Mouse (Mus musculus) layer of hippocampus, adult 9-10 months (tissue): ENCODE data around the gene Adgrl2.

ENCODE experiments used
- DNase-seq: peaks from one replicate; pipeline ENCODE4 v3.0.0; 2022; ENCODE audit warnings: low spot score

Adgrl2 gene

DNA sequence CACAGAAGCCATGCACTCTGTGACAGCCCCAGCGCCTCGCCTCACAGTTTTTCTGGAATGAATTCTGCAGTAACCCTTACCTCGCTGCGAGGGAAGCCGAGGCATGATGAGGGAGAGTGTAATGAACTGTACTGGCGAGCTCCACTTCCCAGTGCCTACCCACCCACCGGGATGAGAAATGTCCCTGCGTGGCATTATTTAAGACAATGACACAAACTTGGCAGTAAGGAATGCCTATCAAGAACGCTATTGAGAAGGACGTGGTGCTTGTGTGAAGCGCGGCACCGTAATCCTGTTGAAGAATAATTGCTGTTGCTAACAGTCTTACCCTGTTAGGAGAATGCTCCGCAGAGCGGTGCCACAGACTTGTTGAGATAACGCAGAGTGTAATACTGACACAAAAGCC is 13.2 kb downstream of the Adgrl2 start:
- DNase-seq = no peak

DNA sequence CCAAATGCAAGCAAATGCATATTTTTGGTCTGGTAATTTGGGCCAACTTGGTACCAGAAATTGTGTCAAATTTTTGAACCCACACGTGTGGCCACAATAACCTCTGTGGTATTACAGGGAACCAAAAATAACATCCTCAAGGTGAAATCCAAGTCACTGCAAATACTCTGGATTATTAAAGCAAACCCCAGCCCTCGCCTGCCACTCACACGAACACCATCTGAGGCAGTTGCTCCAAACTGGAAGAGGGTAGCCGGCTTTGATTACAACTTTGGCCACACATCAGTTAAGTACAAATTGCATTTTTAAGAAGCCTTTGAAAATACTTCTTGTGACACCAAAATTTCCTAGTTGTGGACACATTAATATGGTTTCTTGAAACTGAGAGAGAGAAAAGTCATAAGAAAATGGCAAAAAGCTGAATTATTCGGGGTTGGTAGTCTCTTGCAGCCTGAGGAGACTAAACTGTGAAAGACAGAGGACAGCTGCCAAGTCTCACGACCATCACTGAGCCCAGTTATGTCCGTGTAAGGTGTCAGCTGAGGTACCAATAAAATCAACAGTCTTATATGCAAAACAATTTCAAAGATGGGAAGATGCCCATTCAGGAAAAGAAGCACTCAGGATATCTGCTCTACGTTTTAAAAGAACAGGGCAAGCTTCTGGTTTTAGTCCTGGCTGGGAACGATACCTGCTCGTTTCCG is 18.3 kb downstream of the Adgrl2 start:
- no peak for DNase-seq

DNA sequence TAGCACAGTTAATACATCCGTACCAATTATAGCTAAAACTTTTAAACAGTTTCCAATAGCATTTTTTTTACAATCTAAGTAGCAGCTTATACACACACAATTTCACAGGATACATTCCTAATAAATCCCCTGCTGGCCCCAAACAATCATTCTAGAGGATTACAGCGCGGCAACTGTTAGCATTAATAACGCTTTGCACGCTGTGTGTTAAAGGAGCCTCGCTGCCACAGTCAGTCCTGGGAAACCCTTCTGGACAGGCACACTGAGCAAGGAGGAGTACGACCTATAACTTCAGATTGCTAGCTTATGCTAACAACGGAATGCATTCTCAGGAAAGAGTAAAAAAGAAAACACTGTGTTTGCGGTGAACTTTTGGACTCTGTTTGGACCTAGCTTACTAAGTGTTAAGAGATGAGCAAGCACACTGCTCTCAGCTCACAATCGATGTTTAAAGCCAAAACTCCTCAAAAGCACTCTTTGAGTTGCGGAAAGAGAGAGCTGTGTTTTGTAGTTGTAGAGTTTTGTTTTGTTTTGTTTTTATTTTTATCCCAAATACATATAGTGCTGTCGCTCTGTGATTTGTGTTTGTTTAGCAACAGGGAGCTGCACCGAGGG is 25.3 kb downstream of the Adgrl2 start:
- DNase-seq = no peak

DNA sequence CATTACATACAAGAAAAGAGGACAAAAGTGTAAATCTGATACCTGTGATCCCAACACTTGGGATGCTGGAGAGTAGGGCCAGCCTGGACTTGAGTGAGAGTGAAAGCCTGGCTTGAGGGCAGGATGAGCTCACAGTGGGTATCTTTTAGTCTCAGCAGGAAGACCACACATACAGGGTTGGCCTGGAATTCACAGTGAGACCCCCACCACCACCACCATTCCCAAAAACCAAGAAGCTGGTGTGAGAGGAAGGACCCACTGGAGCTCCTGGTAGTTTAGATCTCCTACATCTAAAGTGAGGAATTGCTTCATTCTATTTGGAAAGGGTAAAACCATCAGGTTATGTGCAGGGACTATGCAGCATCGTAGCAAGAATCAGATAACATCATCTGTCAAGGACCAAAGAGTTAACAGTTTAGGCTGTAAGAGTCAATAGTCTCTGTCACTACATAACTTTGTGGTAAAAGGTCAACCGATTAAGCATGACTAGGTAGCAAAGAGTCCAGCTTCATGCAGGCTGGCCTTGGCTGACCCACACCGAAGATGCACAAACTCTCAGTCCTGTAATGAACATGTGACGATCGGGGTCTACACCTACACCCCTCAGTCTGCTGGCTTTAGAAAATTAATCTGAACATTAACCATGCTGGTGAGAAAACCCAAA is 26.8 kb downstream of the Adgrl2 start:
- DNase-seq = no peak

DNA sequence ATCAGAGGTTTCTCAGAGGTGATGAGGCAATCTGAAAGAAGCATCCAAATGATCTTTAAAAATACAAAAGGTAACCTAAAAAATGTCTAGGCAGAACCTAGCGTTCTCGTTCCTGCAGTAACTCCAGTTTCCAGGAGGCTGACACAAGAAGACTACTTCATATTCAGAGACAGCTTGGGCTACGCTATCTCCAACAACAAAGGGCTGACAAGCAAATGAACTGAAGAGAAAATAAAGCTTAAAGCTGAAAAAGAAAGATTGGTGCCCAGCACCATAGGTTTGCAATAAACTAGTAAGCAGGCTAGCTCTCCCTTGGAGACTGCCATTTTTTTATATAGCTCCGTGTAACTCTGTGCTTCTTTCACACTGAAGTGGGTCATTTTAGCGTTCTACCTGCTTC is 28.7 kb downstream of the Adgrl2 start:
- no peak for DNase-seq

DNA sequence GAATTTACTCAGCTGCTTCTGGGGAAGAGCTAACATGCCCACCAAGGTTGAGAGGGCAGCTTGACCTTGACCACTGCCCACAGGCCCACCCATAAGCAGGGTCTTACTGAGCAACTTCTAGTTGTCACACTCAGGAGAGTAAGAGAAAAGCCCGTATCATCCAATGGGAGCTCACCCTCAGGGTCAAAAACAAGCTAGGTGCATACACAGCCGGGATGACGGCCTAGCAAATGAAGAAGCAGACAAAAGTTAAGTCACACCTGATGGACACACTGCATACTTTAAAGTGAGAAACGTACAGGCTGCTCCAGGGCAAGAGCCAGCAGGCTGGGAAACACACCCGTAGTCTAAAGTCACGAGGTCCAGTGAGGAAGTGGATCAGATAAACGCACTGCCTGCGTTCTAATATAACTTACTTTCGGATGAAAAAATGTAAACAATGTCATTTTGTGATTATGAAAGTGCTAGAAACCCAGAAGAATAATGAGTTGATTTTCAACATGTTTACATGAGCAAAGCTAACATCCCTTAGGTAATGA is 29.5 kb downstream of the Adgrl2 start:
- no peak for DNase-seq

DNA sequence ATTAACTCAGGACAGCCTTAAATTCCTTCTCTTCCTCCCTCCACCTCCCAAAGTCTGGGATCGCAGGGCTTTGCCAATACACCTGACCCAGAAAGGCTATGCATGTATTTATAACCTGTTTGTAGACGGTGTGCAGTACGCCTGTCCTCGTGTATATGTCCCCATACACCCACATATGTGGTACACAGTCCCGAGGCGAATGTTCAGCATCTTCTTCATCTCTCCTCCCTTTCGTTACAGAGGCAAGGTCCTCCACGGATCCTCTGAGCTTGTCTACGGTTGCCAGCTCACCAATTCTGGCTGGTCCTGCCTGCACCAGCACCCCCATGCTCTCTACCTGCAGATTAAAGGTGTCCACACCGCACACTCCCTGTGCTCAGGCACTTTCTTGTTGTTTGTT is 30.1 kb downstream of the Adgrl2 start:
- DNase-seq = no peak

DNA sequence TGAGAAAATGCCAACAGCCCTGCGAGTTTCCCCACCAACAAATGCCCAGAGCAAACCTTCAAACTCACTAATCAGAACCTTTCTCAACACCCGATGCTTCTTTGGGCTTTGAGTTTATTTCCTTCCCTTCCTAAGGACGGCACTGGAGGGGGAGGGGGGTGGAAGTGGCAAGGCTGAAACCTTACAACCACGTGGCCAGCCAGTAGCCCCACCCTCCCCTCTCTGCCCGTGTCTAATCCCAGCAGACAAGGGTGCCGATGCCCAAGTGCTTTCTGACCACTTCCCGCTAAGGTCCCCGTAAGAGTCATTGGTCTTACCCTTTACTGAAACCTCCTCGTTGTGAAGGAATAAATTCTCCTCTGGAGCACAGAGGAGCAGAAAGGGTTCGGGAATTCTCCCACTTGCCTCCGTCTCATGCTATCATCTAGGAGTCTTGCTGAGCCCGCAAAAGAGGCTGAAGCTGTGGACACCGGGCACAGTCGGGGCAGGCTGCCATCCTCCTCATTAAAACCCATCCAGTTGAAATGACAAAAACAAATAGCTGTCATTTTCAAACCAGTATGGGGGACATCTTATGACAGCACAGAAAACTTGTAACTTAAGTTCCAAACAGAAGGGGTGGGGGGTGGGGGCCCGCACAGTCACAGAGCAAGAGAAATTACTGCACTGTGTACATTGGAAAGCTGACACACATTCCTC is 30.9 kb downstream of the Adgrl2 start:
- no peak for DNase-seq

DNA sequence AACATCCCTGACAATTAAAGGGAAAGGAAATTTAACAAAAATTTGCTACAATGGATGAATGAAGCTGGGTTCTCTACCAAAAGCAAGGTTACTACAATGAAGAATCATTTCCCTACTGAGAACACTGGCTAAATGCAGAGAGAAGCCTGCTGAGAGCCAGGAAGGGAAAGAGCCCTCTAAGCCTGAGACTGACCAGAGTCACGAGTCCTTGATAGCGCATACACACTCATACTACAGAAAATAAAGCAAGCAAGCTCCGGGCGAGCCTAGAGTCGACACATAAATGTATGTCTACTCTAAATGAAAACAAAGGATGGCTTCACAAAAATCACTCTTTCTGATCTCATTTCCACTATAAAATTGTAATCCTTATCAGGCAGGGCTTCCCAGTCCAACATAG is 31.6 kb downstream of the Adgrl2 start:
- DNase-seq = no peak

DNA sequence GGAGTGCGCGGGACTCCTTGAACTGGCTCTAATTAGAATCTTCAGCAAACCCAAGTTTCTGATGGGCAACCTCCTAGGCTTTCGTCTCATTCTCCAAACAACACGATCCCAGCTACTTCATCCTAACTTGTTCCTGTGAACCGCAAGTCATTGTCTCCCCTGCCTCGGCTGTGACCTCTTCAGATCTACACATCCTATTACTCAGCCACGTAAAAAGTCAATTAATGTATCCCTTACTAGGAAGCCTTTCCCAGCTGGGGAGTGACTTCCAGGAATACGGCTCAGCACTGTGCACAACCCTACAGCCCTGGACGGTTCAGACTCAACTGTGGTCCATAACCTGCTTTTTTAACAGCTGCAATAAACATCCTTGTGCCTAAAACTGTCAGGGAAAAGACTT is 32.2 kb downstream of the Adgrl2 start:
- no peak for DNase-seq

DNA sequence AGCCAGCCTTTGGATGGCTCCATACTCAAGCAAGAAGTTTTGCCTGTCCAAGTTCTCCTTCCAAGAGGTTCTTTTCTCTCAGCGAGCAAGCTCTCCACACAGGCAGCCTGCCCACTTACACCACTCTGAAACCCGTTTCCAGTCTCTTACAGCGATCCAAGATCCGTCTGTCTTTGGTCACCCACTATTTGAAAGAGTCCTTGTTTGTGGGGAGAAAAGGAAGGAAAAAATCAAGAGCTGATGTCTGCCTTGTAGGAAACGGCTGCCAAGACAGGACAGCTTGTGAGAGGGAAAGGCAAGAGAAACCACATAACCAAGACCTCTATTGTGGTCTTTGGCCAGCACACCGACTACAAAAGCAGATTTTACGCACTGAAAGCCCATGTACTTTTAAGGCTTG is 33.5 kb downstream of the Adgrl2 start:
- no peak for DNase-seq

DNA sequence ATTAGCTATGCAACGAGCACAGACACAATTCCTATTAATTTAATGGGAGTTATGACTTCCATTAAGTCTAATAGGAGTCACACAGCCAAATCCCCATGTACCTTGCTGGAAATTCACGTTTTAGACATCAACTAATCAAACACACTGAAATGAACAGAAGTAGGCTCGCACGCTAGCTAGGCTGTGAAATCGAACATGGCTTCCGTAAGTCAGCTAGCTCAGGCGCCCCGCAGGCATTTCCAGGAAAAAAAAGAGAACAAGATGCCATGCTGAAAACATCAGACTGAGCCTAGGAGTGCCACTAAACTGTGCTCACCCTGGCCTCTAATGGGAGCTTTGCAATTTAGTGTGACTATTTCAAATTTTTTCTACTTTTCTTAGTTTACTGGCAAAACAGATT is 40.6 kb downstream of the Adgrl2 start:
- no peak for DNase-seq

DNA sequence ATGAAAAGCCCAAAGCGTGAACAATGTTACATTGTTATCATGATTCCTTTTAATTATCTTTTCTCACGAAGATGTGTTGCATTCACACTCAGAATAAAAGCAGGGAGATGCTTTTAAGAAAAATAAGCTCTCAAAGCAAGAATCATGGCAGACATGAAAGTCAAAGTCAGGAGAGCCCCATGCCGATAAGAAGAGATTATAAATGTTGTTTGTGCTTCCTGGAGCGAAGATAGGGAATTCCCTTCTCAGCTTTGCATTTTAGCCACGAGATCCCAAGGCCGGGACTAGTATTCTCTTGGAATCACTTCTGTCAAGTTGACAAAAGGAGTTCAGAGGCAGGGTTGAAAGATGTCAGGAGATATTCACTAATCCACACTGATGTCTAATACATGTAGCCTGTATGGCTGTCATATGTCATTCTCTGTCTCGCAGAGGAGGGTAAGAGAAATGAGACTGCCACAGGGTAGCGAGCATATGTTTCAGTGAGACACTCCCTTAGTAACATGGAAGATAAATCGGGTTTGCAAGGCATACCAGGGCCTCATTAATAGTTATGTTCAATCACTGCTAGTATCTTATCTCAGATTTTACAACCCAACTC is 42.5 kb downstream of the Adgrl2 start:
- DNase-seq = no peak

DNA sequence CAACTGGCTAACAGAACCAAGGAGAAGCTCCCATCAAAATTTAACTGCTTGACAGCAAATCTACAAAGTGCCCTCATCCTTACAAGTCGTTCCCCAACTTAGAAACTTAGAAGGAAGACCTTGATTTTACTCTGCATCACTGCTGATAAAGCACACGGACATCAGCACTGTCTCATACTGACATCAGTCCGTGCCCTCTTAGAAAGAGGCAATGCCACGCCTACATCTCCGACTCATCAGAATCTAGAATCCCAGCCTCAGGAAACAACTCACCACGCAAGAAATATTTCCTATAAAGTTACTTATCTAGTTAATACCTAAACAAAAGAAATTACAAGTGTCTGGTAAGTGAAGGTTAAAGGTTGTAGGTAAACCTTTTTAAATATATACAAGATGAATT is 43.1 kb downstream of the Adgrl2 start:
- DNase-seq = no peak

DNA sequence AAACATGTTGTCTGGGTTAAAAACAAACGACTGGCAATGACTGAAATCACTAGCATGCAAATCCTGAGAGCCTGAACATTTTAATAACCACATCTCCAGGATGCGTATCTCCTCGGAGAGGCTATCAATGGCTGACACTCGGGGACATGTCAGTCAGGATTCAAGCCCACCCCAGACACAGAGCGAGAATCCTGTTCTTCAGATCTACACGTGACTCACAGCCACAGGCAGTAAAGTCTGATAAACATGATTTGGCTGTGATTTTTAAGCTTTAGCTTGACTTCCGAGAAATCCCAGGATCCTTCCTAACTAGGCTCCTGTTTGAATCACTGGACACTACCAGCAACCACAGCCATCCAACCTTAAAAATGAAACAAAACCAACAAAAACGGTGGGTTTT is 44.8 kb downstream of the Adgrl2 start:
- DNase-seq = no peak

DNA sequence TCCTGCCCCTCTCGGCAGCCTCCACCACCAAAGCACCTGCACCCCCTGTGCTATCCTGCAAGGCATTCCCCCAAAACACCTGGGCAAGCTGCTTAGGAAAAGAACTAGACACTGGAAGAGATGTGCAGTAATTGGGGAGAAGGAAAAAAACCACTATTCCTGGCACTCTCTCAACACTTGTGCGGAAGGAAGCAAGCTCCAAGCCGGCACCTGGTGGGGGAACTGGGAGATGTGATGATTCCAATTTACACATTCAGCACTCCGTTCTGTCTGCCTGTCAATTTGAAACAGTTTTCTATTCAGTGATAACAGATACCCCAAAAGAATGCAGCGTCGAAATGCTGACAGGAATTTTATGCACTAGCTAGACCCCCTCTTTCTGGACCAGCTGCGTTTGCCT is 50.9 kb downstream of the Adgrl2 start:
- no peak for DNase-seq

DNA sequence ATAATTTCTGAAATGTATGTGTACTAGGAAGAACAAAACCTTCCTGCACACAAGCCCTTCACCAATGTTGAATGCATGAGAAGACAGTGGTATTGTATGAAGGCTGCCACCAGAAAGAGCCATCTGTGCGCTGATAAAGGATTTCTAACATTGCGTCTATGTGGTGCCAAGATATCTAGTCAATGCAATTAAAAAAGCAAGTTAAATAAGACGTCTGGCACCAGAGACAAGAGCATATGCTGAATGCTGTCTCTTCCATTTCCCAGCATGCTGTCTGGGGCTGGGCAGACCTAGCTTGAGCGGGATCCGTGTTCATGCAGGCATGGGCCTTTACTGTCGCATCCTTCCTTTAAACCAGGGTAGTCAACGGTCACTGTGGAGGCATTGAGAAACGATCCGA is 55.3 kb downstream of the Adgrl2 start:
- peak; percentile 46 for DNase-seq

DNA sequence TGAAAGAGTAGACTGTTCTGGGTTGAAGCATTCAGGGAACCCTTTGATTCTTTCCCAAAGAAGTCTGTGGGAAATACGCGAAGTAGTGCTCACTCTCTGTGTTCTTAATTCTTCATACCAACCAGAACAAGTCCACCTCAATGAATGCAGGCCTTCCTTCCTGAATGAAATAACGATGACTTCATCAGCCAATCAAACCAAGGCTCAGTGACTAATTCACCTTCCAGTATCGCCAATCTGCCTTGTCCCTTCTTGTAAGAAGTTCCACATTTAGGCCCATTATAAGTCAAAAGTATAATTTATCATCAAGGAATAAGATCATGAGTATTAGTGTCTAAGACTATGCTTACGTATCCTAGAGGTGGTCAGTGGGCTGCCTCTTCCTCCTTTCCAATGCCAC is 56.1 kb downstream of the Adgrl2 start:
- DNase-seq = no peak

DNA sequence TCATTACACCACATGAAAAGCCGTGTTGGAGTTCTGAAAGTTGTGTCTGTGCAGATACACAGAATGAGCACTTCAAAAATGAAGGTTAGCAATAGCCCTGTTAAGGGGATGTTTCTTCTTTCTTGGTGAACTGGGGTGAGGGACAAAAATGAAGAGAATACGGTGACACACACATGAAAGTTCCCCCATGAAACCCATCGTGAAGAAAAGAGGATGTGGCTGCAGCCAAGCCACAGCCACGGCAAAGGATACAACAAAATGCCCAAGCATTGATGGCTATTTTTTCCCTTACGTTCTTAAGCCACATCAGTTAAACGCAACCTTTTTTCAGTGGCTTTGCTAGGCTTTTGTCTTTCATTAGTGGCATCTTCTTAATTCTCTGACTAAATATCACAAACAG is 57.2 kb downstream of the Adgrl2 start:
- DNase-seq = no peak

DNA sequence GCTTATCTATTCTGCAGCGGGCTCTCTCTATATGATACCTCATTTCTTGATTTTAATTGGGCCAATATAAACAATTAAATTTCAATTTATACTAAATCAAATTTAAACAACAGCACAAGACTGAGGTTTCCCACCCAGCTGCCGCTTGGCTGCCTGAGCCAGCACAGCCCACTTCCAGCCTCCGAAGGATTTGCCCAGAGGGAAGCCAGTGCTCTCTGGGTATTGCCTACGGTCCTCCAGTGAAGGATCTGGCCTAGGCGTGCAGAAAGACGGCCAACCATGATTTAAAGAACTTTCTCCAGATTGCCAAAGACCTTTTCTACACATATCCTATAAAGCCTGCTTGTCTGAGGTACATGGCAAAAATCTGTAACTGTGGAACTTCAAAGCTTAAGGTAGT is 59.4 kb downstream of the Adgrl2 start:
- no peak for DNase-seq

DNA sequence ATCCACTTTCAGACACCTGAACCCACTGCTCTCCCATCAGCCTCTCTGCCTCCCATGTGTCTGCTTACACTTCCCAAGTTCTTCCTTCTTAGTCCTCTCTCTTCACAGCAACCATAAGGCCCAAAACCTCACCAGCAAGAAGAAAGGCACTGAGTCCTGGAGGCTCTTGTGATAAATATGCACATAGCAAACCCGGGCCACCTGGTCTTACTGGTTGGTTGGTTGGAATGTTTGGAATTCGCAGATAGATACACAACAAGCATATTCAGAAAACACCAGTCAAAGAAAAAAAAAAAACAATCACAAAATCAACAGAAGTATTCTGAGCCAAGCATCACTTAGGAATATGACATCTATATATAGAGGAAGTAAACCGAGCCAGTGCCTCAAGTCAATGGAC is 64.0 kb downstream of the Adgrl2 start:
- DNase-seq = no peak

DNA sequence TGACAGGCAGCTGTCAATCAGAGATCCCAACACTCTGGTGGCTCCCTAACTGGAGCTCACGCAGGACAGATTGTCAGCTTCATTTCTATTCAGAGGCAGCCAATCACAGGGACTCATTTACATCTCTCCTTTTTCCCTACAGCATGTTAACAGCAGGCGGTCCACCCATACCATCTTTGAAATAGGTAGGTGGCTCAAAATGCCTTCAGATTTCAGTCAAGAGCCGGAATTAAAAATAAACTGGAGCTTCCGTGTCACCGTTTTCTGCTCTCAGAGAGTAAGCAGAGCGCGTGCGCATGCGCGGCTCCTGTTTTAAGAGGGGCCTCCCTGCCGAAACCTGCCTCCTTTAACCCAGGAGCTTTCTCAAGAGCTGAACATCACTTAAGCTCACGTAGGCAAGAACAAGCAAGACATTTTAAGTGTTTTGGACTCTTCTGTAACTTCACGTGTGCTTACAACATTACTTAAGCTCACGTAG is 67.7 kb downstream of the Adgrl2 start:
- peak; percentile 18 for DNase-seq
